23 mouse cellular contexts compared by ENCODE assay signal in genomic region chr12:9199321-9199720, GRCm38 (mm10).
DNase-seq lines count a peak whose midpoint lies in the region; ATAC-seq and TF ChIP-seq lines count a peak whose summit lies in the region.
"Had no signal": no experiment of that assay in that cellular context is flagged by ENCODE, and none has a peak within 500 bp of the region (broad histone marks: within the 10 kb centered on the region; RNA-seq: fewer than 3 reads in every experiment).

No protein-coding gene starts in this region.

- no peak for TF ChIP-seq POLR2A in lung, adult 2 months (IDR thresholded peaks at IDR 0.05; ENCODE audit: borderline replicate concordance, extremely low read depth, low read depth, low read length)

- WGBS in lung, adult 2 months, result 78% methylated on average over 2 of the region's 2 CpGs
- 52% methylated on average over 2 of the region's 2 CpGs for WGBS in embryonic facial prominence, embryonic 15.5 days

- H3K27me3 ChIP-seq in embryonic facial prominence, embryonic 15.5 days, result no peaks in the 10 kb centered on the region
- H3K27me3 ChIP-seq: forebrain, embryonic 15.5 days; heart, embryonic 13.5 days; limb, embryonic 12.5 days; liver, embryonic 13.5 days; megakaryocyte, embryonic 14.5 days; midbrain, embryonic 15.5 days; neural tube, embryonic 15.5 days; Patski had no signal

- no peaks in the 10 kb centered on the region for H3K4me1 ChIP-seq in lung, adult 2 months (ENCODE audit: control insufficient read depth, insufficient read depth, low read length)
- no peaks in the 10 kb centered on the region for H3K4me1 ChIP-seq in embryonic facial prominence, embryonic 15.5 days
- H3K4me1 ChIP-seq: forebrain, embryonic 15.5 days; liver, embryonic 13.5 days; megakaryocyte, embryonic 14.5 days; midbrain, embryonic 15.5 days; neural tube, embryonic 15.5 days had no signal

- H3K4me3 ChIP-seq in lung, adult 2 months (replicated peaks; ENCODE audit: extremely low read depth, low read depth, low read length), result no peak overlapping the region
- no peak overlapping the region for H3K4me3 ChIP-seq in embryonic facial prominence, embryonic 15.5 days (replicated peaks)
- H3K4me3 ChIP-seq: forebrain, embryonic 15.5 days; heart, embryonic 13.5 days; left cerebral cortex, adult 2 months; limb, embryonic 12.5 days; liver, embryonic 13.5 days; megakaryocyte, embryonic 14.5 days; midbrain, embryonic 15.5 days; neural tube, embryonic 15.5 days had no signal

- H3K9ac ChIP-seq in embryonic facial prominence, embryonic 15.5 days, result no peak overlapping the region
- H3K9ac ChIP-seq: forebrain, embryonic 15.5 days; heart, embryonic 13.5 days; limb, embryonic 12.5 days; liver, embryonic 13.5 days; midbrain, embryonic 15.5 days; neural tube, embryonic 15.5 days had no signal

- intact Hi-C loops in heart, postnatal 10 days (cut with DNase I), result no loop called here

- H3K27ac ChIP-seq in embryonic facial prominence, embryonic 15.5 days (replicated peaks), result 0 out of 2 replicates have a peak overlapping the region, but pooled peaks have one; percentile 11
- H3K27ac ChIP-seq: forebrain, embryonic 15.5 days; heart, embryonic 13.5 days; left cerebral cortex, adult 2 months; limb, embryonic 12.5 days; liver, embryonic 13.5 days; midbrain, embryonic 15.5 days; neural tube, embryonic 15.5 days had no signal

- H3K36me3 ChIP-seq in embryonic facial prominence, embryonic 15.5 days, result no peaks in the 10 kb centered on the region
- H3K36me3 ChIP-seq: forebrain, embryonic 15.5 days; heart, embryonic 13.5 days; limb, embryonic 12.5 days; liver, embryonic 13.5 days; midbrain, embryonic 15.5 days; neural tube, embryonic 15.5 days had no signal

- TF ChIP-seq CTCF in lung, adult 2 months (IDR thresholded peaks at IDR 0.05; ENCODE audit: insufficient read depth, low read length), result no peak

- H3K9me3 ChIP-seq in embryonic facial prominence, embryonic 15.5 days (replicated peaks), result no peaks in the 10 kb centered on the region
- H3K9me3 ChIP-seq: forebrain, embryonic 15.5 days; heart, embryonic 13.5 days; limb, embryonic 12.5 days; liver, embryonic 13.5 days; megakaryocyte, embryonic 14.5 days; midbrain, embryonic 15.5 days; neural tube, embryonic 15.5 days had no signal

- ATAC-seq in embryonic facial prominence, embryonic 15.5 days (ENCODE audit: insufficient number of reproducible peaks, low FRiP score, low TSS enrichment, low read depth), result peak; percentile 11; the same call in 1 of the 2 replicates
- ATAC-seq: forebrain, embryonic 15.5 days; lung, postnatal 0 days; midbrain, embryonic 15.5 days; Patski had no signal

- DNase-seq in heart, postnatal 10 days, result peak; percentile 21 to 35
- DNase-seq in heart, adult 18-20 months, result no peak
- peak; percentile 52 for DNase-seq in lung, postnatal 10 days
- DNase-seq in lung, adult 2 months, result no peak
- peak; percentile 7 for DNase-seq in adipocyte (ENCODE audit: low spot score)
- no peak for DNase-seq in urinary bladder, postnatal 14 days (ENCODE audit: low spot score)
- DNase-seq: adrenal gland, postnatal 10 days; cerebellum, adult 11-12 months; gastrocnemius, postnatal 36 days; kidney, adult 18-20 months; liver, embryonic 13.5 days; right cerebral cortex, postnatal 4 days; thymus, adult 2 months had no signal

- H3K4me2 ChIP-seq in embryonic facial prominence, embryonic 15.5 days (replicated peaks), result no peak overlapping the region
- H3K4me2 ChIP-seq: forebrain, embryonic 15.5 days; heart, embryonic 13.5 days; limb, embryonic 12.5 days; liver, embryonic 13.5 days; midbrain, embryonic 15.5 days; neural tube, embryonic 15.5 days had no signal

Comparison
In these comparisons a context has a peak if more than half of its experiments do, and no peak if none do; other contexts are left out.
1. DNase-seq: peak in heart, postnatal 10 days (2 of 2), lung, postnatal 10 days (single experiment) and adipocyte (single experiment); none in heart, adult 18-20 months (0 of 2), lung, adult 2 months (single experiment) and urinary bladder, postnatal 14 days (single experiment).